Mouse (Mus musculus): ENCODE measurements around the gene Grwd1.

GRCm38 (mm10) chr7:45798931-45799330 lies 31.8 kb downstream of the Grwd1 start:
- TF ChIP-seq CTCF (IDR thresholded peaks at IDR 0.05; ENCODE audit: low read depth, low read length) (no peak), TAL1 (conservative IDR thresholded peaks at IDR 0.05; ENCODE audit: low read depth, low read length) (no peak), GATA1 (IDR thresholded peaks at IDR 0.05; ENCODE audit: borderline replicate concordance, low read length) (no peak)

Measured in G1E (cell line).